Comparison of ENCODE assay signal across 14 mouse cellular contexts in genomic region chr11:118825280-118826094, GRCm38 (mm10).
DNase-seq lines count a peak whose midpoint lies in the region; ATAC-seq and TF ChIP-seq lines count a peak whose summit lies in the region.
"Had no signal": no experiment of that assay in that cellular context is flagged by ENCODE, and none has a peak within 500 bp of the region (broad histone marks: within the 10 kb centered on the region; RNA-seq: fewer than 3 reads in every experiment).

No protein-coding gene starts in this region.

- 0 out of 2 replicates have a peak, but pooled peaks cover 2% of the 10 kb centered on the region for H3K4me1 ChIP-seq in hindbrain, embryonic 11.5 days (replicated peaks; ENCODE audit: control insufficient read depth, insufficient read depth, low read length)
- H3K4me1 ChIP-seq in hindbrain, embryonic 10.5 days (replicated peaks), result peaks cover 17% of the 10 kb centered on the region
- H3K4me1 ChIP-seq in hindbrain, embryonic 12.5 days, result peaks cover 12% of the 10 kb centered on the region
- 0 out of 2 replicates have a peak, but pooled peaks cover 4% of the 10 kb centered on the region for H3K4me1 ChIP-seq in intestine, postnatal 0 days (replicated peaks; ENCODE audit: control insufficient read depth, insufficient read depth, low read length)
- H3K4me1 ChIP-seq in midbrain, embryonic 15.5 days, result peaks cover 24% of the 10 kb centered on the region

- H3K27me3 ChIP-seq in hindbrain, embryonic 11.5 days (ENCODE audit: control insufficient read depth, insufficient read depth, low read length), result no peaks in the 10 kb centered on the region
- no peaks in the 10 kb centered on the region for H3K27me3 ChIP-seq in hindbrain, embryonic 10.5 days (ENCODE audit: insufficient read depth, poor library complexity, severe bottlenecking)
- H3K27me3 ChIP-seq in hindbrain, embryonic 12.5 days, result no peaks in the 10 kb centered on the region
- H3K27me3 ChIP-seq in intestine, postnatal 0 days (replicated peaks; ENCODE audit: control insufficient read depth, insufficient read depth, low read length), result no peaks in the 10 kb centered on the region
- no peaks in the 10 kb centered on the region for H3K27me3 ChIP-seq in midbrain, embryonic 15.5 days (replicated peaks)
- H3K27me3 ChIP-seq: midbrain, embryonic 12.5 days had no signal

- H3K9me3 ChIP-seq in hindbrain, embryonic 11.5 days (ENCODE audit: control insufficient read depth, low read length), result no peaks in the 10 kb centered on the region
- no peaks in the 10 kb centered on the region for H3K9me3 ChIP-seq in hindbrain, embryonic 10.5 days
- no peaks in the 10 kb centered on the region for H3K9me3 ChIP-seq in hindbrain, embryonic 12.5 days (replicated peaks)
- H3K9me3 ChIP-seq in intestine, postnatal 0 days (ENCODE audit: control insufficient read depth), result no peaks in the 10 kb centered on the region
- no peaks in the 10 kb centered on the region for H3K9me3 ChIP-seq in midbrain, embryonic 15.5 days
- H3K9me3 ChIP-seq: midbrain, embryonic 12.5 days had no signal

- 0 out of 2 replicates have a peak overlapping the region, but pooled peaks have one; percentile 3 for H3K9ac ChIP-seq in hindbrain, embryonic 11.5 days (ENCODE audit: low read depth, low read length)
- no peak overlapping the region for H3K9ac ChIP-seq in hindbrain, embryonic 12.5 days
- H3K9ac ChIP-seq in intestine, postnatal 0 days (ENCODE audit: low read depth, low read length), result no peak overlapping the region
- H3K9ac ChIP-seq in midbrain, embryonic 15.5 days, result no peak overlapping the region
- H3K9ac ChIP-seq: lung, embryonic 14.5 days; midbrain, embryonic 12.5 days had no signal

- intact Hi-C loops in heart, postnatal 14 days (cut with DNase I), result no loop called here

- no peak for ATAC-seq in hindbrain, embryonic 11.5 days (ENCODE audit: low FRiP score)
- no peak for ATAC-seq in hindbrain, embryonic 12.5 days (ENCODE audit: low FRiP score)
- peak; percentile 64 for ATAC-seq in intestine, postnatal 0 days
- no peak; the same call in 1 of the 2 replicates for ATAC-seq in midbrain, embryonic 15.5 days (replicated peaks)

- no peak overlapping the region for H3K27ac ChIP-seq in hindbrain, embryonic 11.5 days (ENCODE audit: low read depth, low read length)
- no peak overlapping the region for H3K27ac ChIP-seq in hindbrain, embryonic 10.5 days
- H3K27ac ChIP-seq in hindbrain, embryonic 12.5 days, result peak overlapping the region; percentile 8; the same call in 1 of the 2 replicates
- H3K27ac ChIP-seq in intestine, postnatal 0 days (ENCODE audit: low read depth, low read length), result no peak overlapping the region
- H3K27ac ChIP-seq in midbrain, embryonic 15.5 days, result peak overlapping the region; percentile 44
- H3K27ac ChIP-seq: midbrain, embryonic 12.5 days had no signal

- TF ChIP-seq CTCF in intestine, postnatal 0 days (IDR thresholded peaks at IDR 0.05; ENCODE audit: low read depth), result no peak

- H3K36me3 ChIP-seq in hindbrain, embryonic 11.5 days (ENCODE audit: control insufficient read depth, insufficient read depth, low read length), result no peaks in the 10 kb centered on the region
- no peaks in the 10 kb centered on the region for H3K36me3 ChIP-seq in hindbrain, embryonic 10.5 days
- no peaks in the 10 kb centered on the region for H3K36me3 ChIP-seq in hindbrain, embryonic 12.5 days
- no peaks in the 10 kb centered on the region for H3K36me3 ChIP-seq in intestine, postnatal 0 days (ENCODE audit: control insufficient read depth, insufficient read depth)
- H3K36me3 ChIP-seq in midbrain, embryonic 15.5 days (replicated peaks), result no peaks in the 10 kb centered on the region
- H3K36me3 ChIP-seq: midbrain, embryonic 12.5 days had no signal

- 64% methylated on average over 25 of the region's 25 CpGs for WGBS in hindbrain, embryonic 11.5 days
- WGBS in hindbrain, embryonic 10.5 days, result 74% methylated on average over 25 of the region's 25 CpGs
- WGBS in hindbrain, embryonic 12.5 days, result 52% methylated on average over 25 of the region's 25 CpGs
- WGBS in intestine, postnatal 0 days, result 36% methylated on average over 25 of the region's 25 CpGs
- WGBS in midbrain, embryonic 15.5 days, result 38% methylated on average over 25 of the region's 25 CpGs

- no peak overlapping the region for H3K4me3 ChIP-seq in hindbrain, embryonic 11.5 days (ENCODE audit: low read depth, low read length)
- H3K4me3 ChIP-seq in hindbrain, embryonic 10.5 days, result no peak overlapping the region
- H3K4me3 ChIP-seq in hindbrain, embryonic 12.5 days, result no peak overlapping the region
- H3K4me3 ChIP-seq in intestine, postnatal 0 days (ENCODE audit: low read depth, low read length), result no peak overlapping the region
- no peak overlapping the region for H3K4me3 ChIP-seq in midbrain, embryonic 15.5 days
- H3K4me3 ChIP-seq: midbrain, embryonic 12.5 days had no signal

- no peak overlapping the region for H3K4me2 ChIP-seq in hindbrain, embryonic 11.5 days (replicated peaks; ENCODE audit: low read depth, low read length)
- H3K4me2 ChIP-seq in hindbrain, embryonic 12.5 days (replicated peaks), result no peak overlapping the region
- H3K4me2 ChIP-seq in intestine, postnatal 0 days (replicated peaks; ENCODE audit: low read depth), result peak overlapping the region; percentile 48
- peak overlapping the region; percentile 3; the same call in 1 of the 2 replicates for H3K4me2 ChIP-seq in midbrain, embryonic 15.5 days
- H3K4me2 ChIP-seq: lung, embryonic 14.5 days; midbrain, embryonic 12.5 days had no signal

- no peak for DNase-seq in hindbrain, embryonic 11.5 days (ENCODE audit: low spot score)
- no peak for DNase-seq in hindbrain, embryonic 10.5 days (ENCODE audit: low spot score)
- no peak for DNase-seq in frontal cortex, postnatal 10 days (ENCODE audit: low spot score in 2 of 2)
- no peak for DNase-seq in ovary, adult 18-20 months (ENCODE audit: low spot score)
- no peak for DNase-seq in heart, postnatal 14 days
- DNase-seq: cerebellum, postnatal 36 days; heart, adult 18-20 months; layer of hippocampus, postnatal 36 days; lung, embryonic 14.5 days; thymus, postnatal 14 days had no signal

Comparison
In these comparisons a context has a peak if more than half of its experiments do, and no peak if none do; other contexts are left out.
1. H3K27ac ChIP-seq: peak in hindbrain, embryonic 12.5 days (single experiment) and midbrain, embryonic 15.5 days (single experiment); none in hindbrain, embryonic 11.5 days (single experiment), hindbrain, embryonic 10.5 days (single experiment) and intestine, postnatal 0 days (single experiment).
2. H3K4me2 ChIP-seq: peak in intestine, postnatal 0 days (single experiment) and midbrain, embryonic 15.5 days (single experiment); none in hindbrain, embryonic 11.5 days (single experiment) and hindbrain, embryonic 12.5 days (single experiment).